Mouse (Mus musculus): ENCODE measurements around the gene Pcnp.
A peak's percentile ranks its signal among the peaks of the same experiment; 100 is the strongest.
"Not testable (repeated sequence)": the region's sequence is repeated elsewhere in the genome, so short reads cannot be mapped to it uniquely, and the experiment has no call there.

Pcnp gene

DNA sequence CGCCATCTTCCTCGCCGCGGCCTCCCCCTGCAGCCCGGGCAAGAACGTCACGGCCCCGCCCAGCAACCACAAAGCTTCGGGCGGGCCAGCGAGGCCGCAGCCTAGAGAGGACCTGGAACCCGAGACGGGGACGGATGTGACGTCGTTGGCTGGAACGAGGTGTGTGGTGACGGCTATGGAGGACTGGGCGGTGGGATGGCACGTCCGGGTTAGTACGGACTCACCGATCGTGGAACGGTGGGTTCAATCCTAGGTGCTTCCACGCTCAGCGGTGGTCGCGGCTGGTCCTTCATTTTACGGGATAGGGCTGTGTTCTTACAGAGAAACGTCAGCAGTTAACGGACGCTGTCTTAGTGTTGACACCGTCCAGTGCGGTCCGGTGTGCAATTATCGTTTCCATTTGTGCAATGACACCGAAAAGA, at the start of gene Pcnp:
Pcnp (minus strand) TSS at position 79 of the 422 bp plus-strand sequence.
- peak; percentile 98 for DNase-seq (ENCODE audit: low read depth, low spot score)

DNA sequence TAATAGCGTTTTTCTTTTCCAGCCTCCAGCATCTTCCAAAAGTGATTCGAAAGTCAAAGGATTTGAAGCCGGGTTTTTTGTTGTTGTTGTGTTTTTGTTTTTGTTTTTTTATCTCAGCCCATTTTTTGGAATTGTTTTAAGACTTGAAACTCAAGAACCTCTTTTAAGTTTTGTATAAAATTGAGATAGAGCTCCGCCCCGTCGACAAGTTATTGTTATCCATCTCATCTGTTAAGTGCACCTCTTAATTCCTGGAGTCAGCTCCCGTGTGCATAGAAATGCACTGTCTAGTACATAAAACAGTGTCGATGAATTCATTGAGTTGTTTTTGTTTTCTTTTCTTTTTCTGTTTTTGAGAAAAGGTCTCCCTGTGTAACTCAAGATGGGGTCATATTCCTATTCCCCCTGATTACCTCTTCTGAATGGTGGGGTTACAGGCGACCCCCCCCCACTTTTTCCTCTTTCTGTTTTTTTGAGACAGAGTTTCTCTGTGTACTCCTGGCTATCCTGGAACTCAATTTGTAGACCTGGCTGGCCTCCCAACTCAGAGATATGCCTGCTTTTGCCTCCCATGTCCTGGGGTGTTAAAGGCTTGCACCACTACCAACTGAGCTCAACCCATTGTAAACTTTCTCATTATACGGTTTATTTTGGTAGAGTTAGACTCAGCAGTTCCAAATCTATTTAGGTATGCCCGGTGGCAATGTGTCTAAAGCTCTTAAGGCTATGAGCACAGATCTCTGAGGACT, 46.8 kb upstream of the Pcnp start:
- DNase-seq (ENCODE audit: low read depth, low spot score): no peak

DNA sequence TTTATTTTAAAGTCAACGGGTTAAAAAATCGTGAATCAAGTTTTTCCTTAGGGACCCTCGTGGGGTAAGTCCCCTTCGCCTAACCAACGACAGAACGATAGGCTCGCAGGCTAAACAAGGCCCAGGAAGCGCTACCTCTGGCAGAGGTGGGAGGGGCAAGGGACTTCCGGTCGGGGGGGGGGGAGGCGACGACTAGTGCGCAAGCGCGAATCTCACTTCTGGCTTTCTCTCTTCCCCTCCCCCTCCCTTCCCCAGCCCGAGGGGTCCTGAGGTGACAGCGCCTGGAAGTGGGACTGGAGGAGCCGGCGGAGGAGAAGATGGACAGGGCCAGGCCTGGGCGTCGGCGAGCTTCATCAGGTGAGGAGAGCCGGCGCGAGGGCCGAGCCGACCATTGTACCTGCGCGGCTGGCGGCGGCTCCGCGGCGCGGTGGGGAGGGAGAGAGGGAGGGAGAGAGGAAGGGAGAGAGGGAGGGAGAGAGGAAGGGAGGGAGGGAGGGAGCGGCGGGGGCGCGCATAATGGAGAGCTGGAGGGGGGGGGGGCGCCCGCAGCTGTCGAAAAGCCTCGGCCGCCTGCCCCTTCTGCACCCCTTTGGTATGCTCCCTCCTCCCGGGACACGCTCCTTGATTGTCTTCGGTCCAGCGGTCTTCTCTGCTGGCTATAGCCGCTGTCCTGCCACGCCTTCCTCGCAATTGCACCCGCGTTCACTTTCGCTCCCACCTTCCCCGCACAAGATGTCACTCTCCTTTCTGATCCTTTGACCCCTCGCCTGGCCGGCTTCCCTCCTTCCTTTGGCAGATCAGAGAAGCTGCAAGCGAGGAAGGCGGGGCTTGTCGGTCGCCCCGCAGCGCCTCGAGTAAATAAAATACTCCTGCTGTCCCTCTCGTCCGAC, 45.9 kb upstream of the Pcnp start:
- peak; percentile 93 for DNase-seq (ENCODE audit: low read depth, low spot score)

DNA sequence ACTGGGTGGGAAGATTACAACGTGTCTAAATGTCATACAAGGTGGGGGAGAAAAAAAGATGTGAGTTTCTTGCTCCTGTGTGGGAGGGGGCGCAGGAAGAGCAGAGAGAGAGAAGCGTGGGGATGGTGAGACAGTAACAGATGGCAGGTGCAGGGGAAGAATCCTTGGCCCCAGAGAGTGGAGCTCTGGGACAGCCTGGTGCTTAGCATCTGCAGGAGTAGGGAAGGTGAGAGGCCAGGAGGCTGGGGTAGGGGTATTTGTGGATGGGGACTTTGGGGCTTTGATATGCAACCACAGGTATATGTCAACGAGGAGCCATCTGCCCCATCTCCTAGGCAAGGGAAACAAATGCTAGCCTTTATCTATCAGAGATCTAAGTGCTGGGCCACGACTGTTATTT, 45.0 kb upstream of the Pcnp start:
- no peak for DNase-seq (ENCODE audit: low read depth, low spot score)

DNA sequence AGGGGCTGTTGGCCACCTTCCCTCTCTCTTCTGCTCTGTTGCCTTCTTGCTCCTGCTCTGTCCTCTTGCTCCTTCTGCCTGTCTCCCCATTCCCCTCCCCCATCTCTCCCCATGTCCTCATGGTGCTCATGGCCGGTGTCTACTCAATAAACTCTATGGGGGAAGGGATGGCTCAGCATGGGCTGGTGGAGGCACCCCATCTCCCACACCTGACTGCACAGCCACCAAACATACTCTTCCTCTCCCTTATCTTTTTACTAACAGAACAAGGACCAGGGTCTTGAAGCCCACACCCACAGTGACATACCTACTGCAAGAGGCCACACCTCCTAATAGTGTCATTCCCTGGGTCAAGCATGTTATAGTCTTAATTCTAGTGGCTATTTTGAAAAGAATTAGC, 44.6 kb upstream of the Pcnp start:
- DNase-seq (ENCODE audit: low read depth, low spot score): no peak

DNA sequence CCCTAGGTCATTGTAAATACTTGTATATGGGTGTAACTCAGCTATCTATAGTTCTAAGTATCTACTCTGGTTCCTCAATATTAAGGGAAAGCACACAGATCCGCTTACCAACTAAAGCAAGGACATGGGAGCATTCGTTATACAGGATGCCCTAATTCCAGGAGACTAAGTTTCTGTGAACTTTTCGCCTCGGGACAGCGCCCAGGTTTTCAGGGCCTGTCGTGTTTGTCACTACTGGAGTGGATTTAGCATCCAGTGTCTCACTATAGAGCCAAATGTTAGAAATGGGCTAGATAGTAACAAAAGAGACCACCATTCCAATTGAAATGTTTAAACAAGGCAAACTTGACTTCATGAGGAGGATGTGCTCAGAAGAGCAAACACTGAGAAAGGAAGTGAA, 43.6 kb upstream of the Pcnp start:
- DNase-seq (ENCODE audit: low read depth, low spot score): not testable (repeated sequence)

DNA sequence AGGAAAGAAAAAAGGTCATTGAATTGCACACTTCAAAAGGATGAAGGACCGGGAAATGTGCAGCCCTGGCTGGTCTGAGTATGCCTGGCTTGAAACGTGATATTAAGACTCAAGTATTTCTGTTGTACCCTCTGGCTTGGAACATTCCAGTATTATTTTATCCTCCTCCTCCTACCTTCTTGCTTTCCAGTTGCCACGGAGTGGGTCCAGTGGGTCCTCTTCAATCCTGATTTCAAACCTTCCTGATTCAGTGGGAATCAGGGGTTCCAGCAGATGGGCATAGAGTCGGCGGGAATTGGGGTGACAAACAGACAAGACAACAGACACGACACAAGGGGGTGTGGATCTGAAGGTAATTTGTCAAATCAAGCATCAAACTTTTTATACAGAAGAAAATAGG, 43.0 kb upstream of the Pcnp start:
- DNase-seq (ENCODE audit: low read depth, low spot score): no peak

DNA sequence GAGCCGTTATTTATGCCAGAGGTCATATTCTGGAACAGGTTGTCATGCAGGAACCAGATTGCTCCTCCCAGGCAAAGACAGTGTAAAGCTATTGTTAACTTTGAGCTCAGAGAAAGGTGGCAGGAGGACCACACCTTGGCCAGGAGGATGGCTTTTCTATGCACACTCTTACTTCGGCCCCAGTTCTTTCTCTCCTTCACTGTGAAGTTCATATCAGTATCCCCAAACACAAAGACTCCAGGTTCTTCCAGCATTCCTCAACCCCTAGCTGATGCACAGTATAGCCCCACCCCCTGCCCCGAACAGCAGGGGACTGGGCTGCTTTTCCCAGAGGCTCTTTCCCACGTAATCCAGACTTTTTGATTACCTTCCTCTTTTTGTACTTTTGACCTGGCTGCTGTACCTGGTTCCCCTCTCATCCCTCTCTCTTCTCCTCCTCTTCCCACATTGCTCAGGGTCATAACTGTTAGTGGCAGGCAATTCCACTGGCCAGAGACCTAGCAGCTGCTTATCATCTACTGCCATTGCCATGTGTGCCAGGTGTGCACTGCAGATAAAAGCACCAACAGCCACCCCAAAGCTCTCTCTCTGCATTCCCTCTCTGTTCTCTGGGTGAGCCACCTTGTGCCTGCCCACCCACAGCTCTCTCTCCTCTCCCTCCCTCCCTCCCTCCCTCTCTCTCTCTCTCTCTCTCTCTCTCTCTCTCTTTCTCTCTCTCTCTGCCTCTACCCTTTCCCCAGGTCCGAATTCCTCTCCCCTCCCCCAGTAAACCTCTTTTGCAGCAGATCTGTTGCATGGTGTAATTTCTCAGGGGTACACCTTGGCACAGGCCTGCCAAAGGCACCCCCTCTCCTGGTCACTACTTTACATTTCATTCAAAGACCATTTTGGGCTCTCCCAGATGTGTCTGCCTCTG, 42.0 kb upstream of the Pcnp start:
- DNase-seq (ENCODE audit: low read depth, low spot score): peak; percentile 77

DNA sequence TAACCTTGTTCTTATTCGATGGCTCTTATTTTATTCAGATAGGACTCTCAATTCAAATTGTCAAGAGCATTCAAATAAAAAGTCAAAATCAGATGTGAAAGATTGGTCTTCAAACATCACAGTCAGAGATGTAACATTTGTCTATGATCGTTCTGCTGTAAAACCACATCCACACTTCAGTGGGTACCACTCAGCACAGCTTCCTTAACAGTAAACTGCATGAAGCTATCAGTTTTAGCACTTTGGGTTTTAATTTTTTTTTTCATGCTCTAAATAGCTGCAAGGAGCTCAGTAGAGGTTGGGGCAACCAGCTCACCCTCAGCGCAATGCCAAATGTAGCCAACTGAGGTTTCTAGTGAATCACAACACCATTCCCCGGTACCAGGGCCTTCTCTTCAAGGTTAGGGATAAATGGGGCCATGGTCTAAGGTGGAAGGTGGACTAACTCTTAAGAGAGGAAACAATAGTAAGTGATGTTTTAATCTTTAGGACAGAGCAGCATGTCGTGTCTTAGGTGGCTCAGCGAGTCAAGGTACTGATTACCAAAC, 39.1 kb upstream of the Pcnp start:
- DNase-seq (ENCODE audit: low read depth, low spot score): no peak

DNA sequence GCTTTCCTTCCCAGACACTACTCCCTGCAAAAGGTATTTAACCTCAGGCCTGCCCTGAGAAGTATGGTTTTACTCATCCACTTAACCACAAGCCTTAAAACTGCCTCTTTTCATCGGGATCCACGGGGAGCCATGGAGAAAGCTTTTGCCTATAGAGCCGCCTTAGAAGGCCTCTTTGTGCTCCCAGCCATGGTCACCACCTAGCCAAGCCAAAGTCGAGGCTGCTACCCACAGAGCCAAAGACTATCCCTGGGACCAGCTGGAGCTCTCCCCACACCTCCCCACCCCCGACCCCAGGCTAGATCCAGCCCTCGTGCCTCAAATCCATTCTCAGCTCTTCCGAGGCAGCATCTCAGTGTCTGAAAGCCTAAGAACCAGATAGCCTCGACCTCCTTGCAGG, 36.6 kb upstream of the Pcnp start:
- no peak for DNase-seq (ENCODE audit: low read depth, low spot score)

DNA sequence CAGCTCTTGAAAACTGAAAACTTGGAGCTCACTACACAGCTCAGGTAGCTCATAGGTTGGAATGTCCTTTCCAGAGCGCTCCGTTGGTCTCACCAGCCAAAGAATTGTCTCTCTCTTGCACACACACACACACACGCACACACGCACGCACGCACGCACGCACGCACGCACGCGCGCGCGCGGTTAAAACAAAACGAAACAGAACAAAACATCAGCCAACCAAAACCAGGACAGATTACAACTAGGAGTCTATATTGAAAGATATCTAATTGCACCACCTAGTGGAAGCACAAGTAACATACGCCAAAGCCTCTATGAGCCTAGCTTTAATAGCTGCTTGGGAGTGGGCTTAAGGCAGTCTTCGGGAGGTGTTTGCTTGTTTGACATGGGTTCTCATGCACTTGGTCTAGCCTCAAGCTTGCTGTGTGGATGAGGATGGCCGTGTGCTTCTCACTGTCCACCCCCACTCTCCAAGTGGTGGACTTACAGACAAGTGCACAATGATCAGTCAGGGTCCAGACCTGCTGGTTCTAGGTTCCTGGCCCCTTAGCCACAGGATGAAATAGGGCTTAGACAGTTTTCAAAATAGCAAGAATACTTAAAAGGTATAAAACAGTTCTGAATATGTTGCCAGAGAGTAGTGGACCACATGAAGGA, 34.9 kb upstream of the Pcnp start:
- peak; percentile 84 for DNase-seq (ENCODE audit: low read depth, low spot score)

DNA sequence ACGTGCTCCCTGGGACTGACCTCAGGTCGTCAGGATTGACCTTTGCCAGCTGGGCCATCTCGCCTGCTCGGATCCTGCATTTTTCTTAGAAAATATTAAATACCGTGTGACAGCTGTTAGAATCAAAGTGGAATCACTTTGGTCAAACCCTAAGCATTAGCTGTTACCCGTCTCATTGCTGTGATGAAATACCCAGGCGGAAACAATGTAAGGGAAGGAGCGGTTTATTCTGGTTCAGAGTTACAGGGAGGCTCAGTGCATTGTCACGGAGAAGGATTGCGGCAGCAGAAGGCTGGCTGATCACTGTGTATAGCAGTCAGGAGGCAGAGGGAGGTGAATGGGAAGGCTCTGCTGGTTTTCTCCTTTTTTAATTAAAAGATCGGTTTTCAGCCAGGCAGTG, 33.4 kb upstream of the Pcnp start:
- DNase-seq (ENCODE audit: low read depth, low spot score): peak; percentile 70

DNA sequence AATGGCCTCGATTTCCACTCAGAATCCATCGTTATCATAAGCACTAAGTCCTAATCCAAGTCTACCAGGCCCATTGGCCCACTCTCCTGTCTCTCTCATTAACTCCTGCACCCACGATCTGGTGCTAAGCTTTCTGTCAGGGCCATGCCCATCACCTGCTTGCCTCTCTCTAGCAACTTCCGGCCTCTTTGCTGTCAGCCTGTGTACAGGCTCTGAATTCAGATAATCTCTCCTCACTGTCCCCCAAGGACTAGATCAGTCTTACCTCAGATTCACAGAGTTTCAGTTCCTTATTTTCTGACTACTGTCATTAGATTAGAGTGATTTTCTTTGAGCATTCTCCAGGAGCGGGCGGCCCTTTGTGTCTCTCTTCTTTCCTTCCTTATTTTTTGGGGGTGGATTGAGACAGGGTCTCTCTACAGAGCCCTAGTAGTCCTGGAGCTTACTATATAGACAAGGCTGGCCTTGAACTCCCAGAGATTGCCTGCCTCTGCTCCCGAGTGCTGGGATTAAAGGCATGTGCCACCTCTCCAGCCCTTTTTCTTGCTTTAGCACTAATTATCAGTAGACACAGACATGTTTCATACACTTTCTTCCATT, 32.6 kb upstream of the Pcnp start:
- no peak for DNase-seq (ENCODE audit: low read depth, low spot score)

DNA sequence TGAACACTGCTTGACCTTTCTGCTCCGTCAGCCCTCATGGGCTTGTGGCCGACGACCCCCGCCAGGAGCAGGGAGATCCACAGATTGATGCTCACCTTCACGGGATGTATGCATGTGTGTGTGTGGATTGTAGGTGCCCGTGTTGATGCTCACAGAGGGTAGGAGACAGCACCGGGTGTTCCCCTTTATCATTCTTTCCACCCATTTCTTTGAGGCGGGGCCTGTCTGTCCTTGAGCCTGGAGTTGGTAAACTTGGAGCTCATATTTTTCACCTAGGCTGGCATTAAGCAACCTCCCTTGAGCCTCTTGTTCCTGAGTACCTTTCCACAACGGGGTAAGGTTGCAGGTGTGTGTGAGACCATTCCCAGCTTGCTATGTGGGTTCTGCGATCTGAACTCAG, 28.6 kb upstream of the Pcnp start:
- DNase-seq (ENCODE audit: low read depth, low spot score): no peak

DNA sequence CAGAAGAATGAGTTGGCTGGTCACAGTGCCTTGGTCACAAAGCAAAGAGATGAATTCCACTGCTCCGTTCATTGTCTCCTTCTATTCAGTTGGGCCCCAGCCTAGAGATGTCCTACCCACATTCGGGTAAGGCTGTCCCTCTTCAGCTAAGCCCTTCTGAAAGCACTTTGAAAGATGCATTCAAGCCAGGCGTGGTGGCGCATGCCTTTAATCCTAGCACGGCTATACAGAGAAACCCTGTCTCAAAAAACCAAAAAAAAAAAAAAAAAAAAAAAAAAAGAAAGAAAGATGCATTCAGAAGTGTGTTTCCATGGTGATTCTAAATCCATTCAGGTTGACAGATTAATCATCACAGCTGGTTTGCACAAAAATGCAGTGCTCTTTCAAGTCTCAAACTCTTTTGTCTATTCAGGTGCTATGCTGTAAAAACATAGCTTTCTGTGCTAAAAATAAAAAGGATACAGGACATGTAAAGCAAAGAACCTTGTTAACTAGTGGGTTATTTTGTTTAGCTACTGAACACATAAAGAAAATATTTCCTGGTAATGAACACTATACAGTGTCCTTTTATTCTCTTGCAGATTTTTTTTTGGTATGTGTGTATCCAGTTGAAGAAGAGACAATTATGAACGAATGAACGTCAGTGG, 27.5 kb upstream of the Pcnp start:
- DNase-seq (ENCODE audit: low read depth, low spot score): no peak

DNA sequence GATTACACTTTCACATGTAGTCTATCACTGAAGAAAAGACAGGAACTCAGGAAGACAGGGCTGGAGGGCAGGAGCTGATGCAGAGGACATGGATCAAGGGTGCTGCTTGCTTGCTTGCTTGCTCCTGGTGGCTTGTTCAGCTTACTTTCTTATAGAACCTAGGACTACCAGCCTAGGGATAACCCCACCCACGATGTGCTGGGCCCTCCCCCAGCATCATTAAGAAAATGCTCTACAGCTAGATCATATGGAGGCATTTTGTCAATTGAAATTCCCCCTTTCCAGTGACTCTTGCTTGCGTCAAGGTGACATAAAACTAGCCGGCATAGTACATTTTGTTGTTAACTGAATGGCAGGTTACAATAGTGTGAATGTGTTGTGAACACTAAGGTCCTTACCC, 26.4 kb upstream of the Pcnp start:
- no peak for DNase-seq (ENCODE audit: low read depth, low spot score)

DNA sequence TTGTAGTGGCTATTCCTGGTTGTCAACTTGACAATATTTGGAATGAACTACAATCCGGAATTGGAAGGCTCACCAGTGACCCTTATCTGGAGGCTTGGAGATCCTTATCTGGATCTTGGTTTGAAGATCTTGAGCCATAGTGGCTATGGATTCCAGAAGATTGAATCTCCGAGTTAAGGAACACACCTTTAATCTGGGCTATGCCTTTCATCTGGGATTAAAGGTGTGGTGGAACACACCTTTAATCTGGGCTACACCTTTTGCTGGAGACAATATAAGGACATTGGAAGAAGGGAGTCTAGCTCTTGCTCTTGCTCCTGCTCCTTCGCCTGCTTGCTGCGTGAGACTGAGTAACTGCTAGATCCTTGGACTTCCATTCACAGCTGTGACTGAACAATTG, 18.5 kb upstream of the Pcnp start, which contains the start of gene Senp7:
Senp7 (plus strand) TSS at position 301 of the 400 bp plus-strand sequence.
- DNase-seq (ENCODE audit: low read depth, low spot score): not testable (repeated sequence)

DNA sequence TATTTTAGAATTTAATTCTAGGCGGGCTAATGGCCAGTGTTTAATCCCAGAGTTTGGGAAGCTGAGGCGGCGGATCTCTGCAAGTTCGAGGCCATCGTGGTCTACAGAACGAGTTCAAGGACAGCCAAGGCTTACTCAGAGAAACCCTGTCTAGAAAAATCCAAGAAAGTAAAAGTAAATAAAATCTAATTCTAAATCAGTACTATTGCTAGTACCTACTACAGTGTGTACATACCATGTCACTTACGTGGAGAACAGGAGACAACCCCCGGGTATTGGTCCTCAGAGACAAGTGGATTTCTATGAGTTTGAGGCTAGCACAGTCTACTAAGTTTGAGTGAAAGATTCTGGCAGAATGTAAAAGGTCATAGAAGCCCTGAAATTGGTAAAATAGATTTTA, 8.6 kb upstream of the Pcnp start:
- DNase-seq (ENCODE audit: low read depth, low spot score): no peak

DNA sequence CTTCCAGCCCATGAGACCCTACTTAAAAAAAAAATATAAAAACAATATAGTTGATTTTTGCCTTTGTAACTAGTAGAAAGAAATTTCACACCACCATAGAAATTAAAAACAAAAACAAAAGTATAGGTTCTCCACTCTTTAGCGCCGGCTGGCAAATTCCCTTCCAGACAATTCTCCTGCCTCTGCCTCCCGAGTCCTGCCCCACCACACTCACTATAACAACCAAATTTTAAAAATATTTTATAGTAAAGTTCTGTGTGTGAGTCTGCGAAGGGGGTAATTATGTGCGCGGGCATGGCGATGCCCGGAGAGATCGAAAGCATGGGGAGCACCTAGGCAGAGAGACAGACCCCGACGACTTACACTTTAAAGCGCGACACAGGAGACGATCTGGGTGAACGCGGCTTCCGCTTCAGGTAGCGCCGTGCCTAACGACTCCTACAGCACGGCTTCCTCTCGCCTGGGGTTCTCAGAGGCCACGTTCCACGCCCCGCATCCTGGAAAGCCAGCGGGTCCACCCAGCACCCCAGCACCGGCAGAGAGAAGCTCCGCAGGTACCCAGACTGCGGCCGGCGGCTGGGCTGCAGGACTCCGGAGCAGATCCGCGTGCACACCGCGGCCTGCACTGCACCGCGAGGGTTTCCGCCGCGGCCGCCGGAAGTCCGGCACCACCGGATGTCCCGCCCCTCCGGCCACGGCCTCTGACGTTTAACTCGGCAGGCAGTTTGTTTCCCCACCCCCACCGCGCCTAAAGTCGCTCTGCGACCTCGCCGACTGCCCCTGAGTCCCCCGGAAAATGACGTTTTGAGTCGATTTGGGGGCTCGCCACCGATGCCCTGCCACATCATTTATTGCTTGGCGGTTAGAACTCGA, 7.8 kb upstream of the Pcnp start, which contains the start of gene Trmt10c:
Trmt10c (minus strand) TSS at position 682 of the 873 bp plus-strand sequence.
- DNase-seq (ENCODE audit: low read depth, low spot score): peak; percentile 97

Data from ZHBTc4 (cell line).